Mouse (Mus musculus) MEL (cell line): ENCODE results near the gene Cc2d1a. TPM values are rescaled to one million over a fixed set of nuclear protein-coding genes. Genes with fewer than 3 reads are reported as not detected.

Experiments used
- DNase-seq: peaks from one replicate; pipeline ENCODE4 v3.0.0; 2011; ENCODE audit warnings: low read depth, low spot score
- H3K27ac ChIP-seq: 2 replicates; pipeline ENCODE4 v1.5.1; 2012; ENCODE audit warnings: low read depth, mild to moderate bottlenecking, control low read depth, low read length, moderate library complexity; ENCODE audit not compliant: control insufficient read depth
- H3K27me3 ChIP-seq, 2 experiments: fragments of 150-350 bp in 1 of 2; sonication (generic) in 1 of 2; 2 replicates each; pipeline ENCODE4 v1.6.1; 2012; ENCODE audit warnings: low read length in 2 of 2, mild to moderate bottlenecking in 2 of 2, improper control_type of control experiment in 1 of 2, moderate library complexity in 1 of 2; ENCODE audit not compliant: insufficient read depth in 2 of 2, control insufficient read depth in 1 of 2
- H3K36me3 ChIP-seq, 2 experiments: 2 replicates each; pipeline ENCODE4 v1.6.1; 2012 to 2014; ENCODE audit warnings: low read length in 2 of 2, improper control_type of control experiment in 1 of 2, inconsistent platforms in 1 of 2, mild to moderate bottlenecking in 1 of 2; ENCODE audit not compliant: insufficient read depth in 2 of 2, control insufficient read depth in 1 of 2
- H3K4me1 ChIP-seq, 2 experiments: fragments of 150-350 bp in 1 of 2; sonication (generic) in 1 of 2; 2 replicates each; pipeline ENCODE4 v1.6.1; 2012; ENCODE audit warnings: low read length in 2 of 2, improper control_type of control experiment in 1 of 2, mild to moderate bottlenecking in 1 of 2; ENCODE audit not compliant: insufficient read depth in 2 of 2, control insufficient read depth in 1 of 2
- H3K4me3 ChIP-seq, 2 experiments: fragments of 150-350 bp in 1 of 2; sonication (generic) in 1 of 2; 2 replicates each; pipeline ENCODE4 v1.5.1; 2012; ENCODE audit warnings: low read depth in 2 of 2, low read length in 2 of 2, mild to moderate bottlenecking in 2 of 2, moderate library complexity in 2 of 2, control low read depth in 1 of 2, improper control_type of control experiment in 1 of 2; ENCODE audit not compliant: control insufficient read depth in 1 of 2, insufficient read depth in 1 of 2
- H3K79me2 ChIP-seq: 2 replicates; pipeline ENCODE4 v1.6.1; 2012; ENCODE audit warnings: mild to moderate bottlenecking, low read length, moderate library complexity; ENCODE audit not compliant: control insufficient read depth, poor library complexity, insufficient read depth
- H3K9ac ChIP-seq: 2 replicates; pipeline ENCODE4 v1.6.1; 2012; ENCODE audit warnings: low read depth, mild to moderate bottlenecking, control low read depth, low read length, moderate library complexity; ENCODE audit not compliant: control insufficient read depth, poor library complexity, severe bottlenecking
- H3K9me3 ChIP-seq: fragments of 150-350 bp; sonication (generic); replicated peaks from 2 replicates; pipeline ENCODE4 v1.6.1; 2012; ENCODE audit warnings: mild to moderate bottlenecking, low read length, improper control_type of control experiment, moderate library complexity; ENCODE audit not compliant: insufficient read depth
- BHLHE40 ChIP-seq: IDR thresholded peaks from 2 replicates; pipeline ENCODE4 v1.6.1; 2012; ENCODE audit warnings: low read depth, mild to moderate bottlenecking, inconsistent platforms, low read length, improper control_type of control experiment, borderline replicate concordance
- CHD1 ChIP-seq: IDR thresholded peaks from 2 replicates; pipeline ENCODE4 v1.6.1; 2012; ENCODE audit warnings: low read depth, mild to moderate bottlenecking, inconsistent platforms, low read length, improper control_type of control experiment
- CHD2 ChIP-seq: IDR thresholded peaks from 2 replicates; pipeline ENCODE4 v1.6.1; 2011; ENCODE audit warnings: low read length, improper control_type of control experiment
- CTCF ChIP-seq, 3 experiments: IDR thresholded peaks in 2 of 3; conservative IDR thresholded peaks in 1 of 3; 2 replicates each; pipeline ENCODE4 v1.5.1; 2011 to 2012; ENCODE audit warnings: low read length in 3 of 3, low read depth in 2 of 3, mild to moderate bottlenecking in 2 of 3, improper control_type of control experiment in 1 of 3, inconsistent platforms in 1 of 3, mixed read lengths in 1 of 3, moderate library complexity in 1 of 3; ENCODE audit not compliant: control insufficient read depth in 1 of 3, insufficient read depth in 1 of 3, poor library complexity in 1 of 3, severe bottlenecking in 1 of 3
- E2F4 ChIP-seq: IDR thresholded peaks from 2 replicates; pipeline ENCODE4 v1.6.1; 2011; ENCODE audit warnings: low read depth, low read length, improper control_type of control experiment, borderline replicate concordance
- ELF1 ChIP-seq: IDR thresholded peaks from 2 replicates; pipeline ENCODE4 v1.6.1; 2014; ENCODE audit warnings: low read depth, mild to moderate bottlenecking, inconsistent platforms, low read length, improper control_type of control experiment, moderate library complexity
- EP300 ChIP-seq, 2 experiments: IDR thresholded peaks; 2 replicates each; pipeline ENCODE4 v1.6.1; 2011; ENCODE audit warnings: improper control_type of control experiment in 2 of 2, low read length in 2 of 2, low read depth in 1 of 2, mild to moderate bottlenecking in 1 of 2
- ETS1 ChIP-seq: IDR thresholded peaks from 2 replicates; pipeline ENCODE4 v1.6.1; 2012; ENCODE audit warnings: low read depth, mild to moderate bottlenecking, inconsistent platforms, low read length, improper control_type of control experiment, moderate library complexity
- GABPA ChIP-seq: IDR thresholded peaks from 2 replicates; pipeline ENCODE4 v1.6.1; 2012; ENCODE audit warnings: low read depth, mild to moderate bottlenecking, inconsistent platforms, low read length, improper control_type of control experiment, moderate library complexity
- GATA1 ChIP-seq: IDR thresholded peaks from 2 replicates; pipeline ENCODE4 v1.6.1; 2011; ENCODE audit warnings: low read depth, low read length, improper control_type of control experiment
- JUND ChIP-seq: IDR thresholded peaks from 2 replicates; pipeline ENCODE4 v1.6.1; 2011; ENCODE audit warnings: low read depth, mild to moderate bottlenecking, improper control_type of control experiment, low read length
- MAFK ChIP-seq: IDR thresholded peaks from 2 replicates; pipeline ENCODE4 v1.6.1; 2011; ENCODE audit warnings: low read depth, mild to moderate bottlenecking, low read length, improper control_type of control experiment, borderline replicate concordance
- MAX ChIP-seq: IDR thresholded peaks from 2 replicates; pipeline ENCODE4 v1.6.1; 2011; ENCODE audit warnings: low read length, improper control_type of control experiment
- MEF2A ChIP-seq: IDR thresholded peaks from 2 replicates; pipeline ENCODE4 v1.6.1; 2014; ENCODE audit warnings: low read depth, mild to moderate bottlenecking, inconsistent platforms, low read length, improper control_type of control experiment; ENCODE audit not compliant: poor library complexity, insufficient replicate concordance, severe bottlenecking; ENCODE audit errors: extremely low read depth
- MXI1 ChIP-seq: IDR thresholded peaks from 2 replicates; pipeline ENCODE4 v1.6.1; 2011; ENCODE audit warnings: mild to moderate bottlenecking, low read depth, low read length, improper control_type of control experiment
- MYB ChIP-seq: IDR thresholded peaks from 2 replicates; pipeline ENCODE4 v1.6.1; 2011; ENCODE audit warnings: mild to moderate bottlenecking, low read depth, low read length, improper control_type of control experiment
- MYC ChIP-seq: IDR thresholded peaks from 2 replicates; pipeline ENCODE4 v1.6.1; 2011; ENCODE audit warnings: low read depth, mild to moderate bottlenecking, low read length, improper control_type of control experiment, moderate library complexity
- NRF1 ChIP-seq: IDR thresholded peaks from 2 replicates; pipeline ENCODE4 v1.6.1; 2014; ENCODE audit warnings: low read depth, mild to moderate bottlenecking, inconsistent platforms, low read length, improper control_type of control experiment, moderate library complexity; ENCODE audit not compliant: poor library complexity, insufficient read depth, severe bottlenecking
- POLR2AphosphoS2 ChIP-seq: IDR thresholded peaks from 2 replicates; pipeline ENCODE4 v1.6.1; 2011; ENCODE audit warnings: low read length, improper control_type of control experiment
- POLR2AphosphoS5 ChIP-seq: IDR thresholded peaks from 2 replicates; pipeline ENCODE4 v1.6.1; 2012; ENCODE audit warnings: low read depth, borderline replicate concordance, mild to moderate bottlenecking, inconsistent platforms, low read length, moderate library complexity, mixed read lengths
- RAD21 ChIP-seq: IDR thresholded peaks from 2 replicates; pipeline ENCODE4 v1.6.1; 2011; ENCODE audit warnings: mild to moderate bottlenecking, low read depth, low read length, improper control_type of control experiment
- RCOR1 ChIP-seq: IDR thresholded peaks from 2 replicates; pipeline ENCODE4 v1.6.1; 2012; ENCODE audit warnings: low read depth, mild to moderate bottlenecking, inconsistent platforms, low read length, improper control_type of control experiment
- SIN3A ChIP-seq: IDR thresholded peaks from 2 replicates; pipeline ENCODE4 v1.6.1; 2012; ENCODE audit warnings: low read length, improper control_type of control experiment, inconsistent platforms
- SMC3 ChIP-seq: IDR thresholded peaks from 2 replicates; pipeline ENCODE4 v1.6.1; 2011; ENCODE audit warnings: low read depth, low read length, improper control_type of control experiment
- TAL1 ChIP-seq: IDR thresholded peaks from 2 replicates; pipeline ENCODE4 v1.6.1; 2012; ENCODE audit warnings: mild to moderate bottlenecking, inconsistent platforms, low read length, moderate library complexity, mixed read lengths
- TCF12 ChIP-seq: IDR thresholded peaks from 2 replicates; pipeline ENCODE4 v1.6.1; 2014; ENCODE audit warnings: low read depth, mild to moderate bottlenecking, inconsistent platforms, low read length, improper control_type of control experiment, moderate library complexity
- UBTF ChIP-seq: IDR thresholded peaks from 2 replicates; pipeline ENCODE4 v1.6.1; 2012; ENCODE audit warnings: low read depth, mild to moderate bottlenecking, inconsistent platforms, low read length, improper control_type of control experiment, moderate library complexity, borderline replicate concordance; ENCODE audit not compliant: insufficient read depth
- USF2 ChIP-seq, 2 experiments: IDR thresholded peaks; 2 replicates each; pipeline ENCODE4 v1.6.1; 2011 to 2012; ENCODE audit warnings: improper control_type of control experiment in 2 of 2, low read length in 2 of 2, borderline replicate concordance in 1 of 2, inconsistent platforms in 1 of 2, low read depth in 1 of 2, mild to moderate bottlenecking in 1 of 2; ENCODE audit not compliant: insufficient read depth in 1 of 2
- ZKSCAN1 ChIP-seq: IDR thresholded peaks from 2 replicates; pipeline ENCODE4 v1.6.1; 2012; ENCODE audit warnings: low read depth, mild to moderate bottlenecking, inconsistent platforms, low read length, improper control_type of control experiment, moderate library complexity
- ZMIZ1 ChIP-seq: IDR thresholded peaks from 2 replicates; pipeline ENCODE4 v1.6.1; 2012; ENCODE audit warnings: low read depth, mild to moderate bottlenecking, inconsistent platforms, low read length, improper control_type of control experiment, moderate library complexity
- ZNF384 ChIP-seq: IDR thresholded peaks from 2 replicates; pipeline ENCODE4 v1.6.1; 2012; ENCODE audit warnings: low read depth, mild to moderate bottlenecking, inconsistent platforms, low read length, improper control_type of control experiment
- polyA plus RNA-seq, 2 experiments: library from polyadenylated mRNA; stranded (reverse) in 1 of 2; unstranded in 1 of 2; fragments of >175 nt in 1 of 2; fragments of >200 nt in 1 of 2; gene quantifications; 2 replicates each; pipeline versions ENCODE4 v1.2.1 to v1.2.4; 2012; ENCODE audit warnings: low replicate concordance in 2 of 2, low read depth in 1 of 2; ENCODE audit not compliant: insufficient read length in 2 of 2, insufficient read depth in 1 of 2, missing spikeins in 1 of 2
- total RNA-seq: library from RNA; depleted of rRNA; stranded (reverse); fragments of 300-350 nt; gene quantifications from 2 replicates; pipeline ENCODE4 v1.2.3, GENCODE M21; 2012

Cc2d1a gene
- total and polyA plus RNA-seq, 3 experiments, result 9.1 to 18.7 TPM; not detected in 1

- no peak for TF ChIP-seq TAL1
- TF ChIP-seq MYB, result no peak
- TF ChIP-seq BHLHE40, result no peak
- no peak for TF ChIP-seq MXI1
- TF ChIP-seq SIN3A, result peak; percentile 68; the same call in 1 of the 2 replicates
- TF ChIP-seq USF2 (IDR thresholded peaks at IDR 0.05; ENCODE audit: borderline replicate concordance in 1 of 2, insufficient read depth in 1 of 2, low read depth in 1 of 2, low read length in 2 of 2), result no peak
- peak; percentile 34; the same call in 1 of the 2 replicates for TF ChIP-seq GATA1
- TF ChIP-seq NRF1, result 0 out of 2 replicates have a peak, but pooled peaks have one; percentile 9
- no peak for TF ChIP-seq CTCF (IDR thresholded peaks at IDR 0.05 in 2 of 3, conservative IDR thresholded peaks at IDR 0.05 in 1 of 3; ENCODE audit: control insufficient read depth in 1 of 3, insufficient read depth in 1 of 3, low read depth in 2 of 3, low read length in 3 of 3, poor library complexity in 1 of 3, severe bottlenecking in 1 of 3)
- peak; percentile 62 for TF ChIP-seq TCF12
- no peak for TF ChIP-seq RAD21
- TF ChIP-seq ELF1, result peak; percentile 90
- no peak for TF ChIP-seq ETS1
Measured at GRCm38 (mm10) chr8:84104697-84105609, 42.8 kb downstream of the Cc2d1a start, which contains the start of gene Dcaf15 (continued).

- peak; percentile 74 for DNase-seq
- Histone ChIP-seq H3K4me1 (peaks cover 2 to 13% of the 10 kb centered on the region in 2 experiments; a peak in 3 of 4 replicates), H3K27me3 (no peaks in the 10 kb centered on the region), H3K9ac (peak overlapping the region; percentile 56), H3K9me3 (no peaks in the 10 kb centered on the region), H3K27ac (no peak overlapping the region), H3K36me3 (peaks cover 0 to 9% of the 10 kb centered on the region in 2 experiments; a peak in 2 of 4 replicates), H3K4me3 (peak overlapping the region; percentile 58 to 73), H3K79me2 (peaks cover 9% of the 10 kb centered on the region)
- TF ChIP-seq ZKSCAN1 (no peak), UBTF (no peak), ELF1 (no peak), POLR2AphosphoS5 (no peak), MEF2A (no peak), JUND (no peak), CTCF (IDR thresholded peaks at IDR 0.05 in 2 of 3, conservative IDR thresholded peaks at IDR 0.05 in 1 of 3; ENCODE audit: control insufficient read depth in 1 of 3, insufficient read depth in 1 of 3, low read depth in 2 of 3, low read length in 3 of 3, poor library complexity in 1 of 3, severe bottlenecking in 1 of 3) (peak in 2 of 3 experiments; percentile 16 to 20; a peak in 2 of 6 replicates), ZNF384 (no peak), ETS1 (no peak), ZMIZ1 (0 out of 2 replicates have a peak, but pooled peaks have one; percentile 38), CHD2 (no peak), MAX (no peak), EP300 (IDR thresholded peaks at IDR 0.05; ENCODE audit: low read depth in 1 of 2, low read length in 2 of 2) (no peak), MYC (no peak), POLR2AphosphoS2 (no peak), MXI1 (no peak), E2F4 (no peak), GATA1 (no peak), SIN3A (peak; percentile 37; the same call in 1 of the 2 replicates), MAFK (no peak), SMC3 (peak; percentile 17; the same call in 1 of the 2 replicates), GABPA (no peak), RCOR1 (no peak), CHD1 (no peak)
Measured at GRCm38 (mm10) chr8:84104221-84104620, 43.5 kb downstream of the Cc2d1a start.
